Mouse (Mus musculus) lung, embryonic 15.5 days (tissue): Measurements from ENCODE around the gene Olfr971. TPM values are rescaled to one million over a fixed set of nuclear protein-coding genes. Genes with fewer than 3 reads are reported as not detected.
"Not testable (repeated sequence)": the region's sequence is repeated elsewhere in the genome, so short reads cannot be mapped to it uniquely, and the experiment has no call there.

Experiments used
- ATAC-seq: fragments of 200-750 bp; cut with Nextera tagmentation; 2 replicates; pipeline ENCODE4 v1.8.0; 2017; ENCODE audit warnings: moderate number of reproducible peaks, borderline replicate concordance; ENCODE audit not compliant: low FRiP score, low TSS enrichment; ENCODE audit errors: extremely low read depth
- H3K27ac ChIP-seq: fragments of 300-500 bp; sonication (generic); 2 replicates; pipeline ENCODE4 v1.5.1; 2015; ENCODE audit warnings: moderate library complexity, mild to moderate bottlenecking, inconsistent platforms
- H3K27me3 ChIP-seq: fragments of 300-500 bp; sonication (generic); 2 replicates; pipeline ENCODE4 v1.6.1; 2015; ENCODE audit warnings: inconsistent platforms
- H3K36me3 ChIP-seq: fragments of 300-500 bp; sonication (generic); 2 replicates; pipeline ENCODE4 v1.6.1; 2015; ENCODE audit warnings: inconsistent platforms
- H3K4me1 ChIP-seq: fragments of 300-500 bp; sonication (generic); 2 replicates; pipeline ENCODE4 v1.6.1; 2015; ENCODE audit warnings: inconsistent platforms
- H3K4me2 ChIP-seq: fragments of 300-500 bp; sonication (generic); 2 replicates; pipeline ENCODE4 v1.6.1; 2015; ENCODE audit warnings: inconsistent platforms, mild to moderate bottlenecking, moderate library complexity
- H3K4me3 ChIP-seq: fragments of 300-500 bp; sonication (generic); 2 replicates; pipeline ENCODE4 v1.5.1; 2015; ENCODE audit warnings: mild to moderate bottlenecking, inconsistent platforms
- H3K9ac ChIP-seq: fragments of 300-500 bp; sonication (generic); 2 replicates; pipeline ENCODE4 v1.6.1; 2015; ENCODE audit warnings: inconsistent platforms
- H3K9me3 ChIP-seq: fragments of 300-500 bp; sonication (generic); 2 replicates; pipeline ENCODE4 v1.6.1; 2016; ENCODE audit warnings: inconsistent platforms
- WGBS: fragments of 180-500 bp; shearing (Covaris S2); methylation state at CpG from one replicate; pipeline ENCODE4 v1.1.7; 2015; 5-methylcytosine and 5-hydroxymethylcytosine counted together
- polyA plus RNA-seq: library from polyadenylated mRNA; unstranded; fragments of >200 nt; fragmentation: Nextera tagmentation; extraction: Ambion mirVana; gene quantifications from 2 replicates; pipeline ENCODE4 v1.2.1, GENCODE M21; 2015

Olfr971 gene
- not detected in 2 replicates for polyA plus RNA-seq

GRCm38 (mm10) chr9:39836576-39836975 lies at the start of gene Olfr971:
Gene Olfr971, plus strand, starts transcription at chr9:39836876.
- WGBS: 69% methylated on average over 2 of the region's 2 CpGs
- H3K27ac ChIP-seq, ATAC-seq, H3K9ac ChIP-seq, H3K9me3 ChIP-seq, H3K4me3 ChIP-seq, H3K4me1 ChIP-seq, H3K4me2 ChIP-seq, H3K36me3 ChIP-seq, H3K27me3 ChIP-seq: not testable (repeated sequence)

- H3K27me3 ChIP-seq: no peaks in the 10 kb centered on the region
- H3K9me3 ChIP-seq: no peaks in the 10 kb centered on the region
- no peak within 1 kb of the TSS for H3K9ac ChIP-seq
- no peak within 1 kb of the TSS for H3K4me2 ChIP-seq
- 68% methylated on average over 2 of the region's 2 CpGs for WGBS
- H3K4me3 ChIP-seq: no peak within 1 kb of the TSS
- no peaks in the 10 kb centered on the region for H3K36me3 ChIP-seq
- no peak for ATAC-seq
- no peak within 1 kb of the TSS for H3K27ac ChIP-seq
- no peaks in the 10 kb centered on the region for H3K4me1 ChIP-seq
Observed at GRCm38 (mm10) chr9:39790558-39790957, 46.1 kb upstream of the Olfr971 start, which contains the start of gene Olfr969. Gene Olfr969, plus strand, starts transcription at chr9:39790945.

- H3K27ac ChIP-seq: no peak within 1 kb of the TSS
- no peak within 1 kb of the TSS for H3K4me3 ChIP-seq
- H3K4me2 ChIP-seq: no peak within 1 kb of the TSS
- 66% methylated on average over 4 of the region's 4 CpGs for WGBS
- no peaks in the 10 kb centered on the region for H3K4me1 ChIP-seq
- no peak within 1 kb of the TSS for H3K9ac ChIP-seq
- H3K27me3 ChIP-seq: no peaks in the 10 kb centered on the region
- no peak for ATAC-seq
- no peaks in the 10 kb centered on the region for H3K9me3 ChIP-seq
- no peaks in the 10 kb centered on the region for H3K36me3 ChIP-seq
Observed at GRCm38 (mm10) chr9:39808560-39808959, 28.1 kb upstream of the Olfr971 start, which contains the start of gene Olfr970. Gene Olfr970, plus strand, starts transcription at chr9:39808860.

GRCm38 (mm10) chr9:39866122-39866521 lies 29.4 kb downstream of the Olfr971 start, which contains the start of gene Olfr972:
Gene Olfr972, plus strand, starts transcription at chr9:39866422.
- ATAC-seq: no peak
- Histone ChIP-seq H3K36me3 (no peaks in the 10 kb centered on the region), H3K27me3 (no peaks in the 10 kb centered on the region), H3K9ac (no peak within 1 kb of the TSS), H3K4me3 (no peak within 1 kb of the TSS), H3K27ac (no peak within 1 kb of the TSS), H3K4me1 (no peaks in the 10 kb centered on the region), H3K9me3 (no peaks in the 10 kb centered on the region), H3K4me2 (no peak within 1 kb of the TSS)
- WGBS: 55% methylated on average over 2 of the region's 2 CpGs

GRCm38 (mm10) chr9:39871986-39872385 lies 35.3 kb downstream of the Olfr971 start:
- not testable (repeated sequence) for ATAC-seq, H3K4me2 ChIP-seq

GRCm38 (mm10) chr9:39877541-39878396 lies 41.1 kb downstream of the Olfr971 start:
- not testable (repeated sequence) for H3K27ac ChIP-seq, H3K4me3 ChIP-seq, ATAC-seq, H3K4me2 ChIP-seq, H3K9me3 ChIP-seq, H3K4me1 ChIP-seq, H3K36me3 ChIP-seq, H3K9ac ChIP-seq, H3K27me3 ChIP-seq
- WGBS: no CpG with 5 or more reads among the region's 4 CpGs

More at GRCm38 (mm10) chr9:39871986-39872385, 35.3 kb downstream of the Olfr971 start:
- H3K9me3 ChIP-seq, H3K4me3 ChIP-seq, H3K27me3 ChIP-seq, H3K36me3 ChIP-seq, H3K4me1 ChIP-seq, H3K9ac ChIP-seq, H3K27ac ChIP-seq: not testable (repeated sequence)
- WGBS: 76% methylated on average over 1 of the region's 1 CpGs

Other genes starting within 250 kb of the Olfr971 start
- gene AW551984, start 232.5 kb upstream of the Olfr971 start, polyA plus RNA-seq: 8.2 and 10.0 TPM in 2 replicates
- not detected in 2 replicates for gene Olfr148, start 226.2 kb upstream of the Olfr971 start, polyA plus RNA-seq
- not detected in 2 replicates for gene Olfr960, start 215.5 kb upstream of the Olfr971 start, polyA plus RNA-seq
- not detected in 2 replicates for gene Olfr961, start 191.8 kb upstream of the Olfr971 start, polyA plus RNA-seq
- gene Olfr963, start 169.7 kb upstream of the Olfr971 start, polyA plus RNA-seq: not detected in 2 replicates
- not detected in 2 replicates for gene Olfr149, start 129.8 kb upstream of the Olfr971 start, polyA plus RNA-seq
- not detected in 2 replicates for gene Olfr965, start 125.5 kb upstream of the Olfr971 start, polyA plus RNA-seq
- gene Olfr150, start 105.9 kb upstream of the Olfr971 start, polyA plus RNA-seq: not detected in 2 replicates
- not detected in 2 replicates for gene Olfr967, start 90.6 kb upstream of the Olfr971 start, polyA plus RNA-seq
- not detected in 2 replicates for gene Olfr968, start 53.6 kb upstream of the Olfr971 start, polyA plus RNA-seq
- not detected in 2 replicates for gene Olfr969, start 45.9 kb upstream of the Olfr971 start, polyA plus RNA-seq
- not detected in 2 replicates for gene Olfr970, start 28.0 kb upstream of the Olfr971 start, polyA plus RNA-seq
- not detected in 2 replicates for gene Olfr972, start 29.5 kb downstream of the Olfr971 start, polyA plus RNA-seq
- not detected in 2 replicates for gene Olfr229, start 70.5 kb downstream of the Olfr971 start, polyA plus RNA-seq
- gene Olfr974, start 100.6 kb downstream of the Olfr971 start, polyA plus RNA-seq: not detected in 2 replicates
- not detected in 2 replicates for gene Olfr975, start 115.2 kb downstream of the Olfr971 start, polyA plus RNA-seq
- not detected in 2 replicates for gene Olfr976, start 124.3 kb downstream of the Olfr971 start, polyA plus RNA-seq
- gene Olfr978, start 155.2 kb downstream of the Olfr971 start, polyA plus RNA-seq: not detected in 2 replicates
- not detected in 2 replicates for gene Olfr979, start 166.6 kb downstream of the Olfr971 start, polyA plus RNA-seq
- not detected in 2 replicates for gene Olfr980, start 172.7 kb downstream of the Olfr971 start, polyA plus RNA-seq
- not detected in 2 replicates for gene Olfr981, start 184.6 kb downstream of the Olfr971 start, polyA plus RNA-seq
- gene Olfr982, start 237.0 kb downstream of the Olfr971 start, polyA plus RNA-seq: not detected in 2 replicates